Mouse (Mus musculus) retina, postnatal 7 days (tissue): Measurements from ENCODE around the gene Numbl.
"Not testable (repeated sequence)": the region's sequence is repeated elsewhere in the genome, so short reads cannot be mapped to it uniquely, and the experiment has no call there.

ENCODE experiments used
- DNase-seq: peaks from one replicate; pipeline ENCODE4 v3.0.0-alpha.2; 2012; ENCODE audit warnings: low read depth, low spot score

Gene Numbl

DNA sequence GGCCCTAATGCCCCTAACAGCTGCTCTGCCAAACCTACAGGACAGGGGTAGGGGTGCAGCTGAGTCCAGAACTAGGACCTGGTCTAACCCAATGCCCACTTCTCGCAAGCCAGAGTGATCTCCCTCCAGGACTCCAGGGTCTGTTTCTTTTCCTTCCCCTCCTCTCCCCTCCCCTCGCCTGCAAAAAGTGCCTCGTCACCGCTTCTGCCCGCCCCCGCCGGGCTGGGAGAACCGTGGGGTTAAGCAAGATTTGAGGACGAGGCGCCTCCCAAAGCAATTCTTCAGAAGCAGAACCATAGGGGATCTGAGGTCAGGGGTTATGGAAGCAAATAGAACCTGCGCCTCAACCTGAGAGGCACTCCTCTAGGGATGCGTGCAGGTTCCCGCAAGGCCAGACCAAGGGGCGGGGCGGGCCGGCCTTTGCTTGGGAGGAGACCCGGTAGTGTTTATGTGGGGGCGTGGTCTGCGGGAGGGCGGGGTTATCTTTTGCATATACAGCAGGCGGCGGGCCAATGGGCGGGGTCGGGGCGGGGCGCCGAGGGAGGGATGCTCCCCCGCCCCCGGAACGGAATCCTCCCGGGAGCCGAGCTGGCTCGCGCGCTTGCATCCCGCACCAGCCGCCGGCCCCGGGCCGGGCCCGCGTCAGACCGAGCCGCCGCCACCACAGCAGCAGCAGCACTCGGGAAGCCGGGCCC is at the start of gene Numbl:
Gene Numbl, plus strand, starts transcription at position 229 of the 695 bp plus-strand sequence.
- peak; percentile 93 for DNase-seq

DNA sequence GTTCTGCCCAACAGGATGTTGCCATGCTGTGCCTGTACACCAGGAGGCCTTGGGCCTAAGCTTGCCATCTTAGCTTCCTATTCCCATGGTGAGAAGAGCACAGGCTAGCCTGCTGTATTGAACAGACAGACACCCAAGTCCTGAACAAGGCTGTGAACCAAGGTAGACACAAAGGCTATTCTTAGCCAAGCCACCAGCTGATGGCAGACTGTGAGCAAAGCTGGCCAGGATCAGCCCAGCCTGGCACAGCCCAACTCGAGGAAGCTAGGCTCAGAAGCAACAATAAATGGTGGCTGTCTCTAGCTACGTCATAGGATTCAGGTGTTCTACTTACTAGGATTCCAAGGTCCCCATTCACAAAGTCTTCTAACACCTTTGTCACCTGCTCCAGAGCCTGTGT is 45.6 kb upstream of the Numbl start:
- DNase-seq: no peak

DNA sequence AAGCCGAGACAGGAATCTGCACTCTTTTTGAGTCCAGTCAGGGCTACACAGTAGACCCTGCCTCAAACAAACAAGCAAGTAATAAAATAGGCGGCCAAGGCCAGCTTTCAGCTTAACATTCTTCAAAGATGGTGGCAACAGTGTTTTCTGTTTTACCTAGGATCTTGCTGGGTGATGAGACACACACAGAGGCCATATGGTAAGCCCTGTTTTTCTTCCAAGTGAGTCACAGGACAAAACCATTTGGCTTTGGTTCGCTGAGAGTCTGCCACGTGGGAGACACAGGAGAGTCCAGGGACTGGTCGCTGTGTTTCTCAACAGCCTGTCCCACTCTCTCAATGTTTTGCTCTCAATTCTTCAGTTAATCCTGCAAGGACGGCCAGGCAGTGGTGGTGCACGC is 39.6 kb upstream of the Numbl start:
- DNase-seq: no peak

DNA sequence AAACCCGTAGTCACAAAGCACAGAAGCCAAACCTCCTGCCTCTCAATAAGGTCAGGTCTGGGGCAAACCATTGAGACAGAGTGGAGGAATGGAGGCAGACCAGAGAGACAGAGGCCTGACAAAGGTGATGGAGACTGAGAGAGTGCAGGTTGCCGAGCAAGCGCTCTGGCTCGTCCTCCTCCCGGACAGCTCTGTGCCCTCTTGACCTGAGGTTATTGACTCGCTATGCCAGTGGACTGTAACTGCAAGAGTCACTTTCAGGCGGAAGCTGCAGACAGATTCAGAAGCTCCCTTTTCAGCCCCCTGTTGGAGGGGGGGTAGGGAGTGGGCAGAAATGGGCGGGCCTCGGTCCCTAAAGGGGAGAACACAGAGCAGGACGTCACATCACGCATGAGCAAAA is 38.3 kb upstream of the Numbl start:
- DNase-seq: no peak

DNA sequence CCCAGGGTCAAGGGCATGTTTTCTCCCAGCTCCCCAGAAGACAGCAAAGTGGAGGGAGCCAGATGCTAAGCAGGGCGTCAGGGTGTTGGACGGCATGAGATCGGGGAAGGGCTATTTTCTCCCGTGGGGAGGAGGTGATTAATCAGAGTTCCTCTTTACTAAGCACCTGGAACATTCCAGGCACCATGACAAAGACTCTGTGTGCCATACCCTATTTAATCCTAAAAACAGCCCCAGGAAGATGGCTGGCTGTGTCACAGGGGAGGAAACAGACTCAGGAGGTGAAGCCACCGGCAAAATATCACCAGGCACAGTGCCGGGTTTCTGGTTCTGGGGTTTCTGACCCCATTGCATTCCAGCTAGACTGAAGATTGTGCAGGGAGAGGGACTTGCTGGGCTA is 36.3 kb upstream of the Numbl start:
- no peak for DNase-seq

DNA sequence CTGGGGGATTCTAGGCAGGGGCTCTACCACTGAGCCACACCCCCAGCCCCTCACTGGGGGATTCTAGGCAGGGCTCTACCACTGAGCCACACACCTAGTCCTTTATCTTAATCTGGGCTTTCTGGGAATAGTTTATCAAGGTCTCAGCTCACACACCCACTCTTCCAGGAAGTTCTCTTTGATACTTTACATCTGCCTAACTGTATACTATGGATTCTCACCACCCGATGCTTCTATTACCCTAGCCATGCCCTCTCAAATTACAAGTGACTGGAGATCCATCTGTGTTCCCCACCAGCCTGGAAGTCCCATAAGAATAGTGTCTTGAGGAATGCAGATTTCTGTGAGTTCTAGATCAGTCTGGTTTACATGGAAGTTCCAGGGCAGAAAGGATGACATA is 35.7 kb upstream of the Numbl start:
- DNase-seq: no peak

DNA sequence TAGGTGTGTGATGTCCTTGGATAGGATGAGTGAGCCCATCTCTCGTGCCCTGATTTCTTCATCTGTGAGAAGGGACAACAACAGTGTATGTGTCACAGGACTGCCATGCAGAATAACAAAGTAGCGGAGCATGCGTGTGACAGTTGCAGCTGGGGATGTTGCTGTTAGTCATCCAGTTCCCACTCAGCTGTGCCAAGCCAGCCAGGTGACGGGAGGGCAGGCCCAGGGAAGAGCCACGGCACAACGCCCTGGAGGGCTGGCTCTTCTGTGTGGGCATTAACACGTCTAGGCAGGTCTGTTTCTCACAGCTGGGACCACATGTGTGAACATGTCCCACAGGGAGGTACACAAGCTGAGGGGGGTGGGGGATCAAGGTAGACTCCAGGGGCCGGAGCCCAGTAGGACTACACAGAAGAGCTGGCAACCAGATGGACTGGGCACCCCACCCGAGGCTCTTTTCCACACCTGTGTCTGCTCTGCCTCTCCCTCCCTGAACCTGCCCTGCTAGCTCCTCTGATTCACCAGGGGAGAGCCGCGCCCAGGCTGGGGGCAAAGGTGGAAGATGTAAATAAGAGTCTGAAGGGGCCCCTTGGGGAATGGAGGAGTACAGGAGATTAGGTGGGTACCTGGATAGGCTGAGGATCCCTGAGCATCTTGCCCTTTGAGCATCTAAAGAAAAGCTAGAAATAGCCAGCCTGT is 33.2 kb upstream of the Numbl start:
- DNase-seq: no peak

DNA sequence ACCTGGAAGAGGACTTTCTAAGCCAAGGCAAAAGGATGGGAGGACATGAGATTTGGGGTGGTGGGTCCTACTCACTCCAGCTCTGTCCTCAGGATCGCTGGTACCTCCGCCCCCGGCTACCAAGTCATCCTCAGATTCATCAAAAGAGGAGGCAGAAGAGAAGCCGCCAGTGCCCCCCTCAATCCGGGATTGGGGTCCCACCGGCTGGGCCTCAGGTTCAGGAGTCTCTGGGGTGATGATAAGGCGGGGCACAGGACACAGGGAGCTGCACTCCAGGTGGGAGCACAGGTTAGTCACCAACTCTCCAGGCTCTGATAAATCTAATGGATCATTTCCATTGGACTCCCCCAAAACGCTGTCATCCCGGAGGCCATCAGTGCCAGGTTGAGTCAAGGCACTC is 31.0 kb upstream of the Numbl start:
- DNase-seq: no peak

DNA sequence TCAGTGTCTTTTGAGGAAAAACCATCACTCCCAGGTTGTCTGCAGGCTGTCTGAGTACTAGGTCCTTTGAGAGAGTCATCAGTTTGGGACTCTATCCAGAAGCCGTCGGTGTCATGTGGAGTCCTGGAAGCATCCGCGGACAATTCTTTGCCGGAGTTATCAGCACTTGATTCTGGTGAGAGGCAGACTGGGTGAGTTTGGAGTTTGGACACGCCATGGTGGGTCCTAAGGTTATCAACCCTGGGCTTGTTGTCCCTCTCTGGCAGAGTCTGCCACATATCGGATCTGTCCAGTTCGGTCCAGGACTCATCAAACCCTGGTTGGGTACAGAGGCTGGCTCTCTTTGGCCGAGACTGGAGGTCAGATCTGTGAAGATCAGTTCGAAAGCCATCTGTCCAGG is 30.6 kb upstream of the Numbl start:
- no peak for DNase-seq

DNA sequence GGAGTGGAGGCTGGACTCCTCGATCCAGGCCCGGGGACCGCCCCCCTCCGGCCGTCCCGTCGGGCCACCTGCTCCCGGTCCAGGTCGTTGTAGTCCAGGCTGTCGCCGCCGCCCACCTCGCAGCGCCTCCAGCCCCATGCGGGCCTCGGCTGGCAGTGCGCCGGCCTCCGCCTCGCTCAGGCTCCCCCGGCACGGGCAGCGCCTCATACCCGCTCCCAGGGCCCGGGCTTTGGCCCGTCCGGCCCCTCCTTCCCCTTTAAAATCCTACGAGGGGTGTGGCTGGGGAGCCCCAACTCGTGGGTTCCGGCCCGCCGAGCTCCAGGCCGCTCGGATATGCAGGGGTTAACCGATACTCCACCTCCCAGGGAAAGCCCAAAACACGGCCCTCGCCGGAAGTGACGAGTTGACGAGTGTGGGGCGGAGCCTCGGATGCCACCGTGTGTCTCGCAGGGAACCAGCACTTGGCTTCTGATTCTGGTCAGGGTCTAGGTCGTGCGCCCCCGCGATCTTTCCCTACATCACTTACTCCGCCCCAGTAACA is 29.9 kb upstream of the Numbl start, which contains the start of gene Itpkc:
Gene Itpkc, minus strand, starts transcription at position 381 of the 541 bp plus-strand sequence.
- peak; percentile 89 for DNase-seq

DNA sequence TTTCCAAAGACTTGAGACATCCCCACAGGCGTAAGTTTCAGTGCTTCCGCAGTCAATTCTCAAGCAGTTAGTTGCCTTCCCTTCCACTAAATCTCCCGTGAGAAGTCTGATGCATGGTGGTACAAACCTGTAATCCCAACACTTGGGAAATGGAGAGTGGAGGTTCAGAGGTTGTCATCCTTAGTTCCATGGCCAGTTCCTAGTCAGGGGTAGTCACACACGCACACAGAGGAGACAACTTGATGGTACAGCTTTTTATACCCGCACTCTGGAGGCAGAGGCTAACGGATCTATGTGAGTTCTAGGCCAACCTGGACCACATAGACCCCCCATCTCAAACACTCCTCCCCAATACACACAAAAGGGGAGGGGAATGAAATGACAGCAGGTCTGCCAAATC is 29.4 kb upstream of the Numbl start:
- DNase-seq: no peak

DNA sequence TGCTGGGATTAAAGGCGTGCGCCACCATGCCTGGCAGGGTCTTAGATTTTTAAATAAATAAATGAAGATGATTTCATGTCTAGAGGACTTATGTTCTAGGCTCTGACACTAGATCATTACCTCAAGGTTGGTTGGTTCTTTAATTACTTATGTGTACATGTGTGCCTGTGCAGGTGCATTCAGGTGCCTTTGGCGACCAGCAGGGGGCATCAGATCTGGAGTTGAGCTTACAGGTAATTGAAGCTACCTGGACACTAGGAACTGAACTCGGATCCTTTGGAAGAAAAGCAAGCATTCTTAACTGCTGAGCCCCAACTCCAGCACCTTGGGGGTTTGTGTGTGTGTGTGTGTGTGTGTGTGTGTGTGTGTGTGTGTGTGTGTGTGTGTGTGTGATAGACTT is 27.5 kb upstream of the Numbl start:
- DNase-seq: no peak

DNA sequence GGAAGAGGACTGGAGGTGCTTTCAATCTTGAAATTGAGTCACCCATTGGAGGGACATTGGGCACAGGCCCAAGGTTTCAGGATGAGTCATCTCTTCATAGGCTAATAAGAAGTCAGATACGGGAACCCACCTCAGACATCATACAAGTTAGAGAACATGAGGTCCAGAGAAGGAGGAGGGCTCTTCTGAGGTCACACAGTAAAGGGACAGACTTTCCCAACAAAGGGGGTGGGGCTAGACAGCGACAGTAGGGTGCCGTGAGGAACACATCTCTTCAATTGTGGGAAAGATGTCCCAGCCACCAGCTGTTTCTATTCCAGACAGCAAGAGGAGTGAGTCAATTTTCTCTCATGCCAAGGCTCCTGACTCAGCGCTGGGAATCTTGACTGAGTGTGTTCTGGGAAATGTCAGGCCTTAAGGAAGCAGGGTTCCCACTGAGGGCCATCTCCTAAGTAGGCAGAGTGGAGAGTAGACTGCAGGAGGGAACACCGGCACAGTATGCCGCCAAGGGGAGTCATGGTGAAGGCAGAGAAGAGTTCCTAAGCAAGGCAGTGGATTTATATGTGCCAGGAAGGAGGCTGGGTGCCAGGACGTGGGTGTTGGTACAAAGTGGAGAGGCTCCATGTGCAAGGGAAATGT is 26.4 kb upstream of the Numbl start:
- no peak for DNase-seq

DNA sequence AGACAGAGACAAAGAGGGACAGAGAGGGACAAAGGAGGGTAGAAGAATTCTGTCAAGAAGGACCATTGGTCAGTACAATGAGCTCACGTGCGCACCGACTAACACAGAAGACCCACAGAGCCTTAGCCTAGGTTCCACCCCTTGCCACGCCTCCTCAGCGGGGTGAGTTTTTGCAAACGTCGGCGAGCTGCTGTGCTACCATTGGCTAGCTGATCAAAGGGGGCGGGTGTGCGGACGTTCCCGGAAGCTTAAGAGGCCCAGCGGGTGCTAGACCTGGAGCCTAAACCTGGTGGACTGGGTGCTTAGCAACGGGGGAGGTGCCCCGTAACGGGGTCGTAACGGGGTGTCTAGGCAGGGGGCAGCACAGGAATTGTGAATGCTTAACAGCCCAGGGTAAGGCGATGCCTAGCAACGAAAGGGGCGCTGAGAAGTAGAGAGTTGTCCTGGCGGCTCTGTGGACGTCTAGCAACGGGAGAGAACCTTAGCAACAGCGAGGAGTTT is 25.4 kb upstream of the Numbl start, which contains the start of gene Coq8b:
Gene Coq8b, plus strand, starts transcription at position 243 of the 501 bp plus-strand sequence.
- peak; percentile 90 for DNase-seq

DNA sequence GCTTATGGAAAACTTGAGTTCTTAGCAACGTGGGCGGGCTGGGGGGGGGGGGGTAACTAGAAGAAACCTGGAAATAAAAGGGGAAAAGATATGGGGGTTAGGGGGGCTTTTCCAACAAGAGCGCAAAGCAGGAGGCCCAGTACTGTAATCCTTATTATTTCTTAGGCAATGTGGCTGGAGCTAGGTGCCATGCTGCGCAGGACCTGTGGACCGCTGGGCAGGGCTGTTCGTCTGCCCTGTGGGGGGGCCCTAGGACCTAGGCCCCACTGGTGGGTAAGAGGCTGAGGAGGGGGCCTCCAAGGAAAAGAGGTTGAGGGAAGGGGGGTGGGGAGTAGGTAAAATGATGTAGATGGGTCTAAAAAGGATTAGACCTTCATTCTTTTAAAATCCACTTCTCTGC is 24.9 kb upstream of the Numbl start:
- no peak for DNase-seq

DNA sequence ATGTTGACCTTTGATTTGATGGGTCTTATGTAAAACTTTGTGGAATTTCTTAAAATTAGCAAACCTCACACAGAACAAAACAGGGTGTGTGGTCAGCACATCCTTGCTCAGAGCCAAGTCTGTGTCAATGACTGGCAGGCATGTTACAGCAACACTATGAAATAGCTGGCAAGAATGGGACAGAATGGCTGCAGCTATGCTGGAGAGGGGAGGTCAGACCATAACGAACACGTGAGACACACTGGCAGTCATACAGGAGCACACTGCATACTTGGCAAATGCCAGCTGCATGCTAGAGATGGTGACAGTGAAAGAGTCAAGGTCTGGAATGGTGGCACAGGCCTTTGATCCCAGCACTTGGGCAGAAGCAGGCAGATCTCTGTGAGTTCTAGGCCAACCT is 22.5 kb upstream of the Numbl start:
- DNase-seq: no peak

DNA sequence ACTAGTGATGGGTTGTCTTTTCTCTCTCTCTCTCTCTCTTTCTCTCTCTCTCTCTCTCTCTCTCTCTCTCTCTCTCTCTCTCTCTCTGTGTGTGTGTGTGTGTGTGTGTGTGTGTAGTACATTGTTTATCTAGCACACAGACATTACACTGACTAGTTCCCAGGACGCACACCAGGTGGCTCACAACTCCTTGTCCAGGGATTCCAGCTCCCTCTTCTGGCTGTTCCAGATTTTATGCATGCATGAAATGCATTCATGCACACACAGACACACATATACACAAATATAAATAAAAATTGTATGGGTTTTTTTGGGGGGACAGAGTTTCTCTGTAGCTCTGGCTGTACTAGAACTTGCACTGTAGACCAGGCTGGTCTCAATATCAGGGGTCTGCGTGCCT is 20.7 kb upstream of the Numbl start:
- DNase-seq: no peak

DNA sequence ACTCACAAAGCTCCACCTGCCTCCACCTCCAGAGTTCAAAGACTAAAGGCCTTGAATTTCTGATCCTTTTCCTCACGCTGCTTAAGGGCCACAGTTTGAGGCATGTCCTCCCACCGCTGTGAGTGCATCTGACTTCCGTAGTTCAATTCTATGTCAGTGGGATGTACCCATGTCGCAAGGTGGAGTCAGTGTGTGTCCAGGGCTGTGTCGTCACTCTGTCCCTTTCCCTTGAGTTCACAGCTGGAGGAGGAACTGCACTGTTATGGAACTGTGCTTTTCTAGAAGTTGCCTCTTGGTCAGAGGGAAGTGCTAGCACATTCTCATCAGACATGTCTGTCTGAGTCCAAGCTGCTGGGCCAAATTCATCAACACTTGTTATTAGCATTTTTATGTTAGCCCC is 19.7 kb upstream of the Numbl start:
- no peak for DNase-seq

DNA sequence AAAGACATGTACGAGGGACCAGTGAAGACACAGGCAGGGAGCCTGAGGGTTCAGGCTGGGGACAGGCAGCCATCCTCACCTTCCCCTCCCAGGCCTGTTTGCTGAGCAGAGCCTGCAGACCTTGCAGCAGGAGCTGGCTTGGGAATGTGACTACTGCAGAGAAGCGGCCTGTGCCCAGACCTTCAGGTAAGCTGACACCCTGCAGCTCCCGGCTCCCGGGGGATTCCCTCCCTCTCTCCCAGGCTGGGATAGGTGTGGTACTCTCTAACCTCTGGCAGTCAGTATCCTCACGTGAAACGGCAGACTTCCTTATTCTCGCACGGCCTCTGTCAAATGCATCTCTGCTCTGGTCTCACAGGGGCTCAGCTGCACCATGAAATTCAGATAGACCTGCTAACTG is 15.0 kb upstream of the Numbl start:
- DNase-seq: no peak

DNA sequence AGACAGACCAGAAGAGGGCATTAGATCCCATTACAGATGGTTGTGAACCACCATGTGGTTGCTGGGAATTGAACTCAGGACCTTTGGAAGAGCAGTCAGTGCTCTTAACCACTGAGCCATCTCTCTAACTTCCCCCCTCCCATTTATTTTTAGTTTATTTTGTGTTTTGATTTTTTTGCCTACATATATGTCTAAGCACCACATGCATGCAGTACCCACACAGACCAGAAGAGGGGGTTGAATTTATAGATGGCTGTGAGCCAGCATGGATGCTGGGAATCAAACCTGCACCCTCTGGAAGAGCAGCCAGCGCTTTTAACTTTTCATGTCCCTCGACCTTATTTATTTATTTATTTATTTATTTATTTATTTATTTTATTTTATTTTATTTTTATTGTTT is 14.1 kb upstream of the Numbl start:
- not testable (repeated sequence) for DNase-seq

DNA sequence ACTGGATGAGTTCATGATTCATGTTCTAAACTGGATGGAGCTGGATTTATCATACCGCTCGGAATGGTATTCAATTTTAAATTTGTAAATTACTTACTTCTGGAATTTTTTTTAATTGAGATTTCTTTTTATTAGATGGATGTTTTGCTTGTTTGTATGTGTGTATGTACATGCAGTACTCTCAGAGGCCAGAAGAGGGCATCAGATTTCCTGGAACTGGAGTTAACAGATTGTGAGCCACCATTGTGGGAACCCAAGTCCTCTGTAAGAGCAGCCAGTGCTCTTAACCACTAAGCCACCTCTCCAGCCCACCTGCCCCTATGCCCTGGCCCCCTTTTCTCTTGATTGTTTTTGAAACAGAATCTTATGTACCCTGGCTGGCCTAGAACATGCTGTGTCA is 9.1 kb upstream of the Numbl start:
- DNase-seq: no peak

DNA sequence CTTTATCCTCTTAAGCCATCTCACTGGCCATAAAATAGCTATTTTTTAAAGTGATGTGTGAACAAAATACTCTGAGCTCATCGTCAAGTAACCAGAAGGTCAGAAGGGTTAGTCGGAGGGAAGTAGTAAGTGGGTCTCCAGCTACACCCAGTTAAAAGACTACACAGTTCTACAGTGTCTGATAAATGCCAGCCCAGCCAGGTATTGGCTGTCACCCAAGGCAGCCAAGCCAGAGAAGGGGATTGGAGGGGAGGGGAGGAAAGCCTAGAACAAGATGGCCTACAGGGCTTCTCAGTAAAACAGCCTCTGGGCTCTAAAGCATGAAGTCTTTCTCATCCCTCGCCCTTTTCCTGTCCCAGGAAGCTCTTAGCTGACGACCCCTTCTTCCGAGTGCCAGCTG is 8.3 kb upstream of the Numbl start:
- no peak for DNase-seq
